Mouse (Mus musculus) liver, embryonic 14.5 days (tissue): ENCODE data around the gene Bola1. TPM values are rescaled to one million over a fixed set of nuclear protein-coding genes. Genes with fewer than 3 reads are reported as not detected.

Experiments used
- ATAC-seq: fragments of 200-750 bp; cut with Nextera tagmentation; 2 replicates; pipeline ENCODE4 v1.8.0; 2017; ENCODE audit warnings: moderate number of reproducible peaks, mild to moderate bottlenecking, moderate library complexity; ENCODE audit not compliant: insufficient read depth
- DNase-seq, 3 experiments: peaks; one replicate each; pipeline ENCODE4 v3.0.0-alpha.2; 2012 to 2013; ENCODE audit warnings: low read depth in 3 of 3, low spot score in 3 of 3
- H3K27ac ChIP-seq: fragments of 300-500 bp; sonication (generic); 2 replicates; pipeline ENCODE4 v1.5.1; 2014; ENCODE audit warnings: moderate library complexity, mild to moderate bottlenecking, control low read depth, inconsistent platforms
- H3K27me3 ChIP-seq: fragments of 300-500 bp; sonication (generic); 2 replicates; pipeline ENCODE4 v1.6.1; 2014; ENCODE audit warnings: mild to moderate bottlenecking, low read length, moderate library complexity; ENCODE audit not compliant: control insufficient read depth, insufficient read depth
- H3K36me3 ChIP-seq: fragments of 300-500 bp; sonication (generic); replicated peaks from 2 replicates; pipeline ENCODE4 v1.6.1; 2014; ENCODE audit warnings: low read depth; ENCODE audit not compliant: control insufficient read depth, insufficient read depth
- H3K4me1 ChIP-seq, 2 experiments: fragments of 200-500 bp in 1 of 2; fragments of 300-500 bp in 1 of 2; sonication (generic) in 1 of 2; replicated peaks; 2 replicates each; pipeline ENCODE4 v1.6.1; 2012 to 2014; ENCODE audit warnings: antibody characterized with exemption in 1 of 2, inconsistent platforms in 1 of 2, low read length in 1 of 2; ENCODE audit not compliant: control insufficient read depth in 2 of 2, insufficient read depth in 2 of 2
- H3K4me2 ChIP-seq: fragments of 300-500 bp; sonication (generic); 2 replicates; pipeline ENCODE4 v1.6.1; 2014; ENCODE audit warnings: low read depth, mild to moderate bottlenecking, control low read depth, moderate library complexity
- H3K4me3 ChIP-seq, 2 experiments: fragments of 200-500 bp in 1 of 2; fragments of 300-500 bp in 1 of 2; sonication (generic) in 1 of 2; 2 replicates each; pipeline ENCODE4 v1.5.1; 2012 to 2014; ENCODE audit warnings: low read depth in 2 of 2, low read length in 2 of 2, mild to moderate bottlenecking in 2 of 2, control low read depth in 1 of 2, inconsistent platforms in 1 of 2, moderate library complexity in 1 of 2; ENCODE audit not compliant: insufficient read depth in 1 of 2
- H3K9ac ChIP-seq: fragments of 300-500 bp; sonication (generic); replicated peaks from 2 replicates; pipeline ENCODE4 v1.6.1; 2014; ENCODE audit warnings: mild to moderate bottlenecking, control low read depth, moderate library complexity
- H3K9me3 ChIP-seq: fragments of 300-500 bp; sonication (generic); 2 replicates; pipeline ENCODE4 v1.6.1; 2016; ENCODE audit warnings: low read length, mixed read lengths; ENCODE audit not compliant: control insufficient read depth
- CTCF ChIP-seq: IDR thresholded peaks from 2 replicates; pipeline ENCODE4 v1.5.1; 2016; ENCODE audit warnings: antibody characterized with exemption, low read depth, control low read depth
- EP300 ChIP-seq: IDR thresholded peaks from 2 replicates; pipeline ENCODE4 v1.6.1; 2016; ENCODE audit warnings: antibody characterized with exemption, low read depth
- WGBS: fragments of 180-500 bp; shearing (Covaris S2); extraction: QIAGEN DNeasy Blood & Tissue Kit; methylation state at CpG from one replicate; pipeline ENCODE4 v1.1.7; 2014; ENCODE audit not compliant: insufficient replicate concordance; 5-methylcytosine and 5-hydroxymethylcytosine counted together
- polyA plus RNA-seq, 2 experiments: library from polyadenylated mRNA; depleted of rRNA in 1 of 2; stranded (reverse) in 1 of 2; unstranded in 1 of 2; fragments of >200 nt; fragmentation: Nextera tagmentation in 1 of 2; extraction: Ambion mirVana in 1 of 2; gene quantifications; 2 replicates each; pipeline versions ENCODE4 v1.2.1 to v1.2.3; 2012 to 2014

Gene Bola1
- polyA plus RNA-seq, 2 experiments: 34.0 to 49.4 TPM

DNA sequence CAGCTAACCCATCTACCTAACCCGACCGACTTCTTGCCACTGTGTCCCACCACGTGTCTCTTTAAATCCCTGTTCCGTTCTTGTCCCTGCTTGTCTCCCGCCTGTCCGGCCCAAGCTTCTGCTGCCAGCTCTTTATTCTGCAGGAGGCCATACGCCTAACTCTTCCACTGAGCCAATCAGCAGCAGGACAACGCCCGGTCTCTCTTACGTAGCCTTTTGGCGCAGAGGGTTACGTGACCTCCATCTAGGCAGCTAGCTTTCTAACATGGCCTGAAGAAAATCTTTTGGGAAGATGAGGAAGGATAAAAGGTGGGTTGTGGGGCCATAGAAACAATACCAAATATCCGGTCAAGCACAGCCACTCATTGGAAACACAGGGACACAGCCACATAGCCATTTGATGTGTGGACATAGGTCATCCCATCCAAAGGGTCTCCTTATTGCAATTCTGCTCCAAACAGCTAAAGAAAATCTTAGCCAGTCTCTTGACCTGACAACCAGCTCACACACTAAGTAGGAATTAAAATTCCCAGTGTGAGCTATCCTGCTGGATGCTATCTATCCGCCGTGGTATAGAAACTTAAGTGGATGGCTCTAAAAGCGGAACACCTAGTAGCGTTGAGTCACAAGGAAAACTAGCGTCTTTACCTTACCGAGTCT lies 42.8 kb upstream of the Bola1 start:
- under 1% methylated on average over 19 of the region's 19 CpGs for WGBS
- H3K4me3 ChIP-seq: peak overlapping the region; percentile 54 to 63
- no peaks in the 10 kb centered on the region for H3K36me3 ChIP-seq
- H3K9ac ChIP-seq: peak overlapping the region; percentile 100
- DNase-seq: peak; percentile 85 to 88 (median 87)
- no peaks in the 10 kb centered on the region for H3K9me3 ChIP-seq
- TF ChIP-seq CTCF: no peak
- TF ChIP-seq EP300: no peak
- no peaks in the 10 kb centered on the region for H3K27me3 ChIP-seq
- H3K27ac ChIP-seq: peak overlapping the region; percentile 100
- peaks cover 29 to 36% of the 10 kb centered on the region in 2 experiments for H3K4me1 ChIP-seq
- peak overlapping the region; percentile 86 for H3K4me2 ChIP-seq
- peak; percentile 70 for ATAC-seq

DNA sequence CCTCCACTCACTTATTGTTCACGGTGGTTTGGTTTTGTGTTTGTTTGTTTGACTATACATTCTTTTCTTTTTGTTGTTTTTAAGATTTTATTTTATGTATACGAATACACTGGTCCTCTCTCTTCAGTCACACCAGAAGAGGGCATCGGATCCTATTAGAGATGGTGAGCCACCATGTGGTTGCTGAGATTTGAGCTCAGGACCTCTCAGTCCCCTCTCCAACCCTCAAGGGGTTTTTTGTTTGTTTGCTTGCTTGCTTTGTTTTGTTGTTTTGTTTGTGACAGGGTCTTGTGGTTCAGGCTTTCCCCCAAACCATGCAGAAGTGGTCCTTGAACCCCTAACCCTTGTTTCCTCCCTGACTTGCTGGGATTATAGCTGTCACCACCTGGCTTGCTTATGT lies 42.1 kb upstream of the Bola1 start:
- H3K27ac ChIP-seq: peak overlapping the region; percentile 100
- peak overlapping the region; percentile 86 for H3K4me2 ChIP-seq
- H3K4me1 ChIP-seq: peaks cover 29 to 31% of the 10 kb centered on the region in 2 experiments
- no peaks in the 10 kb centered on the region for H3K36me3 ChIP-seq
- H3K9ac ChIP-seq: peak overlapping the region; percentile 100
- H3K4me3 ChIP-seq: peak overlapping the region; percentile 54 to 63
- DNase-seq: no peak
- no peak for ATAC-seq
- H3K27me3 ChIP-seq: no peaks in the 10 kb centered on the region
- 52% methylated on average over 3 of the region's 3 CpGs for WGBS
- TF ChIP-seq CTCF (no peak), EP300 (no peak)
- no peaks in the 10 kb centered on the region for H3K9me3 ChIP-seq

- no peak overlapping the region for H3K9ac ChIP-seq
- no peak overlapping the region for H3K27ac ChIP-seq
- no peak overlapping the region for H3K4me2 ChIP-seq
- ATAC-seq: no peak
- no peaks in the 10 kb centered on the region for H3K36me3 ChIP-seq
- DNase-seq: no peak
- H3K4me3 ChIP-seq: no peak overlapping the region
- 81% methylated on average over 5 of the region's 5 CpGs for WGBS
- no peaks in the 10 kb centered on the region for H3K27me3 ChIP-seq
- no peaks in the 10 kb centered on the region for H3K9me3 ChIP-seq
- TF ChIP-seq EP300: no peak
- TF ChIP-seq CTCF: no peak
- H3K4me1 ChIP-seq: peaks cover 30 to 34% of the 10 kb centered on the region in 2 experiments
Observed at GRCm38 (mm10) chr3:96260220-96260619, 40.7 kb upstream of the Bola1 start.

DNA sequence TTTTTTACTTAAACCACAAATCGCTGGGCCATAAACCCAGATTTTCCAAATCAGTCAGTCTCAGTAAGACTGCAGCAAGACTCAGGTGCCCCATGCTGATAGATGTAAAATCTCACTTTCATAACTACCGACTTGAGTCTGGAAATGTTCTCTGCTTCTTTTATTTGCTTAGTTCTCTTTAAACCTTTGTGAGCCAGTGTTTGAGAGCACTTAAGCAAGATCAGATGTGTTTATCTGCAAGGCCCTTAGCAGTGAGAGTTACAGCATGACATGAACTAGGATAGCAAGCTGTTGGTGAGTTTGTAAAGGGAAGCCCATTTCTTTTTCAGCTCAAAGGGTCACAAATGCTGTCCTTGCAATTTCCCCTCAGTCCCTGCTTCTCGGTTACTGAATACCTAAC lies 37.7 kb upstream of the Bola1 start:
- WGBS: 66% methylated on average over 3 of the region's 3 CpGs
- DNase-seq (no peak), ATAC-seq (no peak)
- Histone ChIP-seq H3K9ac (no peak overlapping the region), H3K4me3 (no peak overlapping the region), H3K4me2 (no peak overlapping the region), H3K27ac (no peak overlapping the region), H3K36me3 (no peaks in the 10 kb centered on the region), H3K27me3 (no peaks in the 10 kb centered on the region), H3K9me3 (no peaks in the 10 kb centered on the region), H3K4me1 (peaks cover 34 to 37% of the 10 kb centered on the region in 2 experiments)
- no peak for TF ChIP-seq CTCF
- no peak for TF ChIP-seq EP300

- H3K27me3 ChIP-seq: no peaks in the 10 kb centered on the region
- no peaks in the 10 kb centered on the region for H3K9me3 ChIP-seq
- no peak for DNase-seq
- H3K27ac ChIP-seq: peak overlapping the region; percentile 11
- H3K4me2 ChIP-seq: no peak overlapping the region
- no peak overlapping the region for H3K9ac ChIP-seq
- TF ChIP-seq EP300: no peak
- TF ChIP-seq CTCF: no peak
- peaks cover 28 to 34% of the 10 kb centered on the region in 2 experiments for H3K4me1 ChIP-seq
- no peak overlapping the region for H3K4me3 ChIP-seq
- no peaks in the 10 kb centered on the region for H3K36me3 ChIP-seq
- 53% methylated on average over 5 of the region's 5 CpGs for WGBS
- no peak for ATAC-seq
Observed at GRCm38 (mm10) chr3:96255926-96256593, 36.6 kb upstream of the Bola1 start.
